Mouse (Mus musculus): ENCODE data around the gene Scg5.
A peak's percentile ranks its signal among the peaks of the same experiment; 100 is the strongest.

Gene Scg5

GRCm38 (mm10) chr2:113828943-113829882, at the start of gene Scg5:
TSS of gene Scg5 (minus strand) at chr2:113829121.
- DNase-seq: peak; percentile 82

- no peak for DNase-seq
Observed at GRCm38 (mm10) chr2:113870115-113870514, 41.2 kb upstream of the Scg5 start.

GRCm38 (mm10) chr2:113868404-113868803, 39.5 kb upstream of the Scg5 start:
- DNase-seq: no peak

GRCm38 (mm10) chr2:113866155-113866554, 37.2 kb upstream of the Scg5 start:
- no peak for DNase-seq

GRCm38 (mm10) chr2:113849141-113849540, 20.2 kb upstream of the Scg5 start:
- DNase-seq: peak; percentile 9

- DNase-seq: peak; percentile 86
Observed at GRCm38 (mm10) chr2:113848245-113849121, 19.6 kb upstream of the Scg5 start, which contains the start of gene Arhgap11a. TSS of gene Arhgap11a (minus strand) at chr2:113848661.

- peak; percentile 9 for DNase-seq
Observed at GRCm38 (mm10) chr2:113847678-113848244, 18.8 kb upstream of the Scg5 start.

- no peak for DNase-seq
Observed at GRCm38 (mm10) chr2:113845081-113845480, 16.2 kb upstream of the Scg5 start.

- DNase-seq: no peak
Observed at GRCm38 (mm10) chr2:113841656-113842437, 12.9 kb upstream of the Scg5 start.

GRCm38 (mm10) chr2:113839488-113839887, 10.6 kb upstream of the Scg5 start:
- no peak for DNase-seq

- no peak for DNase-seq
Observed at GRCm38 (mm10) chr2:113835219-113835618, 6.3 kb upstream of the Scg5 start.

- DNase-seq: no peak
Observed at GRCm38 (mm10) chr2:113828086-113828942, 607 bp downstream of the Scg5 start.

GRCm38 (mm10) chr2:113823909-113824308, 5.0 kb downstream of the Scg5 start:
- DNase-seq: no peak

- no peak for DNase-seq
Observed at GRCm38 (mm10) chr2:113822367-113822766, 6.6 kb downstream of the Scg5 start.

GRCm38 (mm10) chr2:113821176-113821734, 7.7 kb downstream of the Scg5 start:
- no peak for DNase-seq

- DNase-seq: no peak
Observed at GRCm38 (mm10) chr2:113820117-113820516, 8.8 kb downstream of the Scg5 start.

- DNase-seq: no peak
Observed at GRCm38 (mm10) chr2:113817681-113818606, 11.0 kb downstream of the Scg5 start.

- DNase-seq: peak; percentile 76
Observed at GRCm38 (mm10) chr2:113807640-113808039, 21.3 kb downstream of the Scg5 start.

GRCm38 (mm10) chr2:113806851-113807577, 21.9 kb downstream of the Scg5 start:
- no peak for DNase-seq

Measured in right cerebral cortex, postnatal 4 days (tissue).